Mouse (Mus musculus) heart, adult 2 months (tissue): ENCODE data around the gene Lmbrd2.

Source experiments
- CTCF ChIP-seq: fragments of 200-600 bp; IDR thresholded peaks from 2 replicates; pipeline ENCODE4 v1.8.1; 2022; ENCODE audit warnings: antibody characterized with exemption, mild to moderate bottlenecking, moderate library complexity
- EP300 ChIP-seq: fragments of 200-500 bp; IDR thresholded peaks from 2 replicates; pipeline ENCODE4 v1.6.1; 2011; ENCODE audit warnings: low read depth, low read length, control low read depth; ENCODE audit not compliant: insufficient read depth
- POLR2A ChIP-seq: fragments of 200-500 bp; IDR thresholded peaks from 2 replicates; pipeline ENCODE4 v1.6.1; 2011; ENCODE audit warnings: mild to moderate bottlenecking, low read depth, low read length, control low read depth; ENCODE audit not compliant: insufficient read depth

DNA sequence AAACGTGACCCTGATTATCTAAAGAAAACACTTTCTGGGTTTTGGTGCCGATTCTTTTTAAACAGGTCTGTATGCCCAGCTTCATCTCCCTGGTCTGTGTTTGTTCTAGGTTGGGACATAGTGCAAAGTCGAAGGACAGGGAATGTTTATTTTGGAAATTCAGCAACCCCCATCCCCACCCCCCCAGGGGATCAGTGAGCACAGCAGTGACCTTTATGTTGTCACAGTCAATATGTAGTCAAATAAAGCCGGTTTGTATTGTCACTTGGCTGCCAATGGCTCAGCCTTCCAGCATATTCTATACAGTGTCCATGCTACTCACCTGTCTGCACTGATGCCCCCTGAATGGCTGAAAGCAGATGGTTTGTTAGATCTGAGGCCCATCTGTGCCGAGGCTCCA, 25.8 kb upstream of the Lmbrd2 start:
- TF ChIP-seq CTCF, result no peak
- no peak for TF ChIP-seq POLR2A
- TF ChIP-seq EP300, result no peak
